Mouse (Mus musculus): ENCODE results near the gene Aldh2.
"Not testable (repeated sequence)": the region's sequence is repeated elsewhere in the genome, so short reads cannot be mapped to it uniquely, and the experiment has no call there.

DNA sequence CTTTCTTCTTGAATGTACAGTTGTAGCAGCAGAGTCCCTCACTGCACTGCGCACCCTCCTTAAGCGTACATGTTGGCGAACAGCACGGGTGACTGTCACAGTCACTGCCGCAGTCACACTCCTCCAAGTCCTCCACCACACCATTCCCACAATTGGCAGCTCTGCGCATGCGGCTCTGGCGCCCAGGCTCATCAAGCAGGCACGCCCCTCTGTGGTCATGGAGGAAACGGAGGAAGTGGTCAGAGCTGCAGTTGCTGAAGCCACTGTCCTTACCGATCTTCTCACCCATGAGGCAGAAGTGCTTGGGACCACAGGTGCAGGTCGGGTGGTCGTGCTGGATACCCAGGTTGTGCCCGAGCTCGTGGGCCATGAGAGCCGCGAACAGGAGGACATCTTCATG is 73.9 kb downstream of the Aldh2 start:
- TF ChIP-seq CTCF (IDR thresholded peaks at IDR 0.05; ENCODE audit: borderline replicate concordance, insufficient read depth, low read depth, low read length); POLR2A (IDR thresholded peaks at IDR 0.05; ENCODE audit: borderline replicate concordance, insufficient read depth, low read length): not testable (repeated sequence)
